Mouse (Mus musculus) activated CD4-positive, CD25-positive, alpha-beta regulatory T cell, adult 4 months (primary cell): ENCODE measurements around the gene Lamtor1. TPM values are rescaled to one million over a fixed set of nuclear protein-coding genes. Genes with fewer than 3 reads are reported as not detected.
"Not testable (repeated sequence)": the region's sequence is repeated elsewhere in the genome, so short reads cannot be mapped to it uniquely, and the experiment has no call there.

Experiments used
- ATAC-seq: one replicate; pipeline ENCODE4 v1.8.0; 2017
- polyA plus RNA-seq, 2 experiments: library from polyadenylated mRNA; unstranded; fragments of 100-300 nt; shearing (Covaris generic); gene quantifications; one replicate each; pipeline ENCODE4 v1.2.1; 2017

The Lamtor1 gene
- polyA plus RNA-seq, 2 experiments from 2014 or later: 127 to 131 TPM

DNA sequence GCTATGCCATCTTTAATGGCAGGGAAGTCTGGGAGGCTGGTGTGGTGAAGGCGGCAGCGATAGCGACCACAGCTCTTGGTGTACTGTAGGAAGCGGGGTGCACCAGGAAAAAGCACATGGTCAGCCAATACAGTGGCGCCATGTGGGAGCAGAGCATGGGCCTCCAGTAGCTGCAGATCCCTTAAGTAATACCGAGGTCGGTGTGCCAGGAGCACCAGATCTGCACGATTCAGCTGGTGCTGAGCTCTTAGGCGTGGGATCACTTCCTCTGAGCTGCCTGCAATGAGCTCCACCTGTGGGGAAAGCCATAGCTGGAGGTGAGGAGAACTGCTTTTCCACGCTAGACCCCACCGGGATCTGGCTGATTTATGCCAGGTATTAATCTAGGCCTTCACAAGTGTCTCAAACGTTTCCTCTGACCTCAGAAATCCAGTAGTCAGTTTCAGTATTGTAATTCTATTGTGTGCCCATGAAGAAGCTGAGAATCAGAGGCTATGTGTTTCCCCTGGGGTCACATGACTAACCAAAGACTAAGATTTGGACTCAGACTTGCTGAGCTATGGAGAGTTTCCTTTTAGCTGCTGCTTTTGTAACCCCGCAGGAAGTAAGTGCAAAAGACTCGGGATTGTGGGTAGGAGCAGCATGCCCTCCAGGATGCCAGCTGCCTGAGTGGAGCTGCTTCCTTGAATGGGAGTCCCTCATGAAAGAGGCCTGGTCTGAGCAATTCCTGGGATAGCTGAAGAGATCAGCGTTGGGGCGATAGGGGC, 5.2 kb upstream of the Lamtor1 start:
- ATAC-seq: no peak

DNA sequence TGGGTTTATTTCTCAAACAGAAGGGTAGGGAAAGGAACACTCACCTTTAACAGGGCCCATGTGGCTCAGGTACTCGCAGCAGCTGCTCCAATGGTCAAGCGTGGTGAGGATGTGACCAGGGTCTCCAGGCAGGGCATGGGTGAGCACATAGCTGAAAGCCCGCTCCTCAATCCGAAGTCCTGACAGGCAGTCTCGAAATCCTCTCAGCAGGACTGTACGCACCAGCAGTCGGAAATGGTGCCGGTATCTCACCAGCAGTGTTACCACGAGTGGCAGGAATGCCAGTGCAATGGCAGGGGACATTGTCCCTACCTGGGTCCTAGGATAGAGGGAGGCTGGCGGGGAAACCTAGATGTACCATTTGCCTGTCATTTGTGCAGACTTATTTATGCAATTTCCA, 3.7 kb upstream of the Lamtor1 start:
- ATAC-seq: no peak

DNA sequence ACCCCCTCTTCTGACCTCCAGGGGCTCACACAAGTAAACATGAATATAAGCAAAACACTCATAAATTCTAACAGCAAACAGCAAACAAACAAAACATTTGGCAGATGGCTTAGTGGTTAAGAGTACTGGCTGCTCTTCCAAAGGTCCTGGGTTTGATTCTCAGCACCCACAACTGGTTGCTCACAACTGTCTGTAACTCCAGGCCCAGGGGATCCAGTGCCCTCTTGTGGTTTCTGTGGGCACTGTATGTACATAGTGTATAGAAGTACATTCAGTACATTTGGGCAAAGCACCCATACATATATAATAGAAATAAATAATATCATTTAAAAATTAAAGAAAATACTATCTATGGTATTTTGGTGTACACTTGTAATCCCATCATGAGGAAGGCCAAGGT, 2.9 kb upstream of the Lamtor1 start:
- no peak for ATAC-seq

DNA sequence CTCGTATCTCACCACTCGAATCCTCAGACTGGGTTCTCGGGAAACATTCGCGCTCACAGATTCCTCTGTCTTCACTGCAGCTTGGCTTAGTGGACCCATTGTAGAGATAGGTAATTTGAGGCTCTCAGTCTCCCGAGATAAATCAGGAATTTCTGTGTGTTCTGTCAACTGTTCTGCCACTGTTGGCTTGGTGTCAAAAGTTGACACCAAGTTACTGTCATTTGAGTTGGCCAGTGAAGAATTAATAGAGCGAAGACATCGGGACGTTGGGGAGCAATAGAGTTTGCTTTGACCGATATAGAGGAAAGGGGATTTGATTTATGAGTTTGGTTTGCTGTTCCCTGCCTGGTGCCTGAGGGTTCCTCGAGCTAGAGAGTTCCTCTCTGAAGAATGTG, 580 bp downstream of the Lamtor1 start, which contains the start of gene Tomt:
Tomt (minus strand) TSS at position 73 of the 395 bp plus-strand sequence.
- no peak for ATAC-seq

DNA sequence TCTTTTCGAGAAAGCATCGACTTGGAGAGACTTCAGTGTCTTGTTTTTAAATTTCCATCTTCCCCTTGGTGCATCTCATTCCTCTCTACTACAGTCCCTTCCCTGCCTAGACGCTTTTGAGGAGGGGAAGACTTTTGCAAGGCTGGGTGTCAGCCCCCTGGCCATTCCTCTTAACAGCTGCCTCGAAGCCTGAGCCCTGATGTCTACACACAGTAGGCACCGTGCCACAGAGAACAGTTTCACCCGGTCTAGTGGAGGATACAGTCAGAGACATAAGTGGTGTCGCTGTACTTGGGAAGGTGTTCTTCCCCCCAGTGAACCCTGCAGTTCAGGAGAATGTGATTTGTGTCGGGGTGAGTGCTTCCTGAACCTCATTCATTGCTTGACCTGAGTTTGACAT, 992 bp downstream of the Lamtor1 start:
- no peak for ATAC-seq

DNA sequence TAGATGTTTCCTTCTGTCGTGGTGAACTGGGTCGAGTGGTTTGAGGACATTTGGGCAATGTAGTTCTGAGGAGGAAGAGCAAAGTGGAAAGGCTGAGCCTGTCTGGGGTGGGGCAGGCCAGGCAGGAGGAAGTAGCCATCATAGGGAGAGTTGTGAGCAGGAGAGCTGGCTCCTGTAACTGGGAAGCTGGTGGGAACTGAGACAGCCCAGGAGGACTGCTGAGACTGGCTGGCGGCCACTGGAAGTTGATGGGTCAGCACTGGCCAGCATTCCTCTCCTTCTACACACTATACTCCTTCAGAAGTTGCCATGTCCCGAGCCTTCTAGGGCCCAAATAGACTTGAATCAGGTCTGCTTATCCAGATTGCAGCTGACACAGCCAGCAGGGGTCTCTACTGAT, 2.7 kb downstream of the Lamtor1 start:
- no peak for ATAC-seq

DNA sequence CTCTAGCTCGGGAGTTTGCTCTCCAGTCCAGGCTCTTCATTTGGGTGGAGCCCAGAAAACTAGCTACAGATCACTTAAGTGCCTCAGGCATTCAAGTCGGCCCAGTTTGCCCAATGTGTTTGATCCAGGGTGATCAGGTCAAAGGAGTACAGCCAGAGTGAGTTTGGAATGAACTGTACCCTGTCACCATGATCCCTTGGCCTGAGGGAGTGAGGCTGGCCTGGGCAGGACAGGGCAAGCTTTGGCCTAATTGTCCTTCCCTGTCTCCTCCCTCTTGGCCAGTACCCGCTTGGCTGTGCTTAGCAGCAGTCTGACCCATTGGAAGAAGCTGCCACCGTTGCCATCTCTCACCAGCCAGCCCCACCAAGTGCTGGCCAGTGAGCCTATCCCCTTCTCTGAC, 4.4 kb downstream of the Lamtor1 start:
- ATAC-seq: no peak

DNA sequence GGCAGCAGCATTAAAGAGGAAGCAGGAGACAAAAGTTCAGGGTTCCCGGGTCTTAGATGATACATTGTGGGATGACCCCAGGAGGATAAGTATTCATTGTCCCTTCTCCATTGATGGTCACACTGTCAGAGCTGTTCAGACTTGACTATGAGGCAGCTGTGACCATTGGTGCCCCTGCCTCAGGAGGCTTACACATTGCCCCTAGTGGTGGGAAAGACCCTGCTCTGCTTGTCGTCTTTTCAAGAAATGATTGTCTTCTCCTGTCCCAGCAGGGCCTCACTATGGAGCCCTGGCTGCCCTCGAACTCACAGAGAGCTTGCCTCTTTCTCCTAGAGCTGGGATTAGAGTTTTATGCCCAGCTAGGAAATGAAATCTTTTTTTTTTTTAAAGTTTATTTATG, 6.3 kb downstream of the Lamtor1 start:
- ATAC-seq: no peak

DNA sequence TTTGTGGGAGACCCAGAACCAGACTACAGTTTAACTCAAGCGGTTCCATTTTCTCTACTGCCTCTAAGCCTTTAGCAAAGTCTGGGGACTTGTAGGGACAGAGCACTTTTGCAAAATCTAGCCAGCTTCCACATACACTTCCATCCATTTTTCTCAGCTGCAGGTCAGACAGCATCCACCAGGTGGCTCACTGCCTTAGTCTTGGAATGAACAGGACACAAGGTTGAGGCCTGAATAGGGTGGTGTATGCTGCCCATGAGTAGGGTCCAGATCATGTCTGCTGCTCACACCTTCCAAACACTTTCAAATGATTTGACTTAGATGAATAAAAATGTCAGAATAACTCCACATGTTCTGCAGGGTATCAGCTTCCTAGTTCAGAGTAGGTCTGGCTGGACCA, 12.4 kb downstream of the Lamtor1 start:
- peak; percentile 65 for ATAC-seq

DNA sequence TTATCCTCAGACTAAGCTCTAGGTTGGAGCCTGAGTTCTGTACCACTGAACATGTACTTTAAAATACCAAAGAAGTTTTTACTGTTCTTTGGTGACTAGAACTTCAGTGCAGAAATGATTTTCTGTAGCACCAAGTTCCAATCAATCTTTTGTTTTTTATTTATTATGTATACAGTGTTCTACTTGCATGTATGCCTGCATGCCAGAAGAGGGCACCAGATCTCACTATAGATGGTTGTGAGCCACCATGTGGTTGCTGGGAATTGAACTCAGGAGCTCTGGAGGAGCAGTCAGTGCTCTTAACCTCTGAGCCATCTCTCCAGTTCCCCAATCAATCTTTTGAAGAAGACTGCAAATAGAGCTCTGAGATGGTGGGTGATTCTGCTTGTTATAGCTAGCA, 20.2 kb downstream of the Lamtor1 start:
- ATAC-seq: not testable (repeated sequence)

DNA sequence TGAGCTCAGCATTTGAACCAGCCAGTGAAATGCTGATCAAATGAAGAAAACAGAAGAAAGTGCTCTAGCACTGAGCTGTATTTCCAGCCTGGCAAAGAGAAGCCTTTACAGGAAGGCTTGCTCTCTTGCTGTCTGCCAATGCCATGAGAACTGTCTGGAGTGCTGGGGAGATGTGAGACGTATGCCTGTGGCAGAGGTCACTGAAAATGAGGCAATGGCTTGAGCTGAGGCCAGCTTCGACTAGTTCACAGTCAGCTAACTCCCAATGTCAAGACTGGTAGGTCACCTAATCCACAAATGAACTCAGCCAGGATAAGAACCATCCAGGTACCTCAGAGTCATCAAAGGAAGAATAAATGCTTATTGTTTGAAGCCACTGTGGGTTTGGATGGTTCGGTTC, 22.4 kb downstream of the Lamtor1 start:
- ATAC-seq: no peak

DNA sequence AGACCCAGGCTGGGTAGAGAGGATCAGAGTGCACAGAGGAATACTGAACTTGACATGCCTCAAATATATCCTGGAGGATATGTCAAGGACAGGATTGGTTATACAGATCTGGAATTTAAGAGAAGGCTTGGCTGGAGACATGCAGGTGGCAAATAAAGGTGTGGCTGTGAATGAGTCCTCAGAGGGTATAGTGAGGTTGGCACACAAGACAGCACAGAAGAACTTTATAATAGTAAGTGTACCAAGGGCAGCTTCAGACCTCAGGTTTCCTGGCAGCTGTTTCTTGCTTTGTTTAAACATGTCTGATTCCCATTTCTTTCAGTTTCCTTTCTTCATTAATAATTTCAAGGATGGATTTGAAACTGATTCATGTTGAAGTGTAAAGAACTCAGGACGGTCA, 26.8 kb downstream of the Lamtor1 start:
- ATAC-seq: no peak

DNA sequence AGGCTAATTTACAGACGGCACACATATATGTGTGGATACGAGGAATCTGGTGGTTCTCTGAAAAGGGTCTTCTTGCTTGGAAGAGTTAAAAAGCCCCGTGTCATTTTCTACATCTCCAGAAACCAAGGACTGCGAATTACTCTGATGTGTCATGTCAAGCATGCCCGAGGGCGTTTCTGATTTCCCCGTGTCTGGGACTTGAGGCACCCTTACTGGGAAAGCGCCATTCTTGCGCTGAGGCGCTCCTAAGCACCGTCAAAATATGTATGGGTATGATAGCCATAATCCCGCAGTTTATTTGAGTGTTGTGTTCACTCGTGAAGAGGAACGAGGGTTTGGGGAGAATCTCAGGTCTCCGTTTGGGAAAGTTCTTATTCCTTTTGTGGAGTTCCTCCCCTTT, 27.6 kb downstream of the Lamtor1 start:
- no peak for ATAC-seq

DNA sequence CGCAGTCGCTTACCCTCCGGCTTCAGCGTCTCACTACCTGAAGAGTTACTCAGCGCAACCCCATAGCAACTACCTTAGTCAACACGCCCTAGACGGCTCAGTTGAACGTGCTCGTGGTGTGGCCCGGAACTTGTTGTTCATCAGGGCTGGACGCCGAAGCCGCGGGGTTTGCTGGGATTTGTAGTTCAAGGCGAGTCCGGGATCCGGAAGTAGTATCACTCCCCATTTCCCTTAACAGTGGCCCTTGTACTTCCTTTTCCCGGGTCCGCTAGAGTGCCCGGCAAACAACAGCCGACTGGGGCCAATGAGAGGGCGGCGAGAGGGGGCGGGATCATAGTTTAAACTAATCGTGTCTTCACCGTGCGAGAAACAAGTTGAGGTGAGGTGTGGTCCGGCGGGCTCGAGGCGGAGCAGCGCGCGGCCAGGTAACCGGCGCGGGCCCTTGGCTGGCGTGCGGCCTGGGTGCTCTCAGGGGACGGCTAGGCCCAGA, 28.1 kb downstream of the Lamtor1 start, which contains the start of the genes Lrrc51 and Numa1:
Lrrc51 (minus strand) TSS at position 145 of the 490 bp plus-strand sequence.
Numa1 (plus strand) TSS at position 361 of the 490 bp plus-strand sequence.
- ATAC-seq: peak; percentile 97

DNA sequence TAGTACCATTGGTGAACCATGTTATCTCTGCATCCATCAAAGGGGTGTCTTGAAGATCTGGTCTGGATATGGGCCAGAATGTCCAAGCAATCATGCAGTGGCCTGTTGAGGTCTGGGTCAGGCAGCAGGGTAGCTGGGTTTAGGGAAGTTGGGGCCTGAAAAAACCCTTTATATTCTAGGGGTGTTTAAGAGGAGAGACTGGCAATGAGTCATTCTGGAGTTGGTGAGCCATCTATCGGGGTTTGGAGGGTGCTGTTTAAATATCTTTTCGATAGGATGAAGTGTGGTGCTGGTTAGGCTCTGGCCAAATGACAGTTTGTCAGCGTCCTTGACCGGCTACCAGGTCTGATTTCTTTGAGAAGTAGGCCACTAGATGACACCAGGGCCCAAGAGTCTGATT, 30.3 kb downstream of the Lamtor1 start:
- ATAC-seq: no peak

DNA sequence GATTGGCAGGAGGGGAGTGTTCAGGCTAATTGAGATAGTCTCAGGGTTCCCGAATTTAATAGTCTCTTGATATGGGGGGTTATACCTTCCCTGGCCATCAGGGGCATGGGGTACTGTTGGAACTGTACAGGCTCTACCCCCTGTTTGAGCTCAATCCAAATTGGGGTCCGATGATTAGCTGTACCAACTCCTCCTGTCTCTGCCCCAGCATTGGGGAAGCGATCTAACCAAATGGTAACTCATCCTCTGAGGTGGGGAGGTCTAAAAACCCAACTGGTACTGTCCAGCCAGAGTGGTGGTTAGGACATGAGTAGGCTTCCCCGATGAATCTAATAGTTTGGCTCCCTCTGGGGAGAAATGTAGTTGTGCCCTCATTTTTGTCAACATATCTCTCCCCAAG, 31.3 kb downstream of the Lamtor1 start:
- ATAC-seq: no peak

DNA sequence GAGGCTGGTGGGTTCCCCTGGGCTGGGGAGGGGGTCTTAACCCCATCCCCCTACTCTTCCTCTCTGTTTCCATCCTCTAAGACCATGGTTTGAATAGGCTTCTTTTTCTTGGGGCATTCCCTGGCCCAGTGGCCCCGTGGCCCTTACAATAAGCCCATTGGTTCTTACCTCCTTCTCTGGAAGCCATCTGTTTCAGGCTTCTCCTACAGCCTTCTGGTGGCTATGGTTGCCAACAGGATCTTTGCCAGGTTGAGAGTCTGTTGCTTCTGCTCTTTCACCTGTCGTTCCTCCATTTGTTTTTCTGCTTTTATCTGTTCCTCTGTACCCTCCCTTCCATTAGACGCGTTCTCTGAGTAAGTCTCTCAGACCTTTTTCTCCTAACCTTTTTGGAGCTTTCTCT, 31.9 kb downstream of the Lamtor1 start:
- ATAC-seq: no peak

DNA sequence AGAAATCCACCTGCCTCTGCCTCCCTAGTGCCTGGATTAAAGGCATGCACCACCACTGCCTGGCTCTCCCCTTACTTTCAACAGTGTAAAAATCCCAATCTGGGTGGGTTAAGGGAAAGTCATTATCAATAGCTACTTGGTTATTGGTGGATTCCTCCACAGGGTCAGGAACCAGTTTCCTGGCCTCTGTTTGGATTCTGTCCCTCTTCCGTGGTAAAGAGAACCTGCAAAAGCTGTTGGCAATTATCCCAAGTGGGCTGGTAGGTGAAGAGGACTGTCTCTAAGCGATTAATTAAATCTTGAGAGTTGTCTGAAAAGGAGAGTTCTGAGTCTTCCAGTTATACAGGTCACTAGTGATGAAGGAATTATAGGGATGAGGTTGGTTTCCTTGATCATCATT, 32.6 kb downstream of the Lamtor1 start:
- no peak for ATAC-seq

DNA sequence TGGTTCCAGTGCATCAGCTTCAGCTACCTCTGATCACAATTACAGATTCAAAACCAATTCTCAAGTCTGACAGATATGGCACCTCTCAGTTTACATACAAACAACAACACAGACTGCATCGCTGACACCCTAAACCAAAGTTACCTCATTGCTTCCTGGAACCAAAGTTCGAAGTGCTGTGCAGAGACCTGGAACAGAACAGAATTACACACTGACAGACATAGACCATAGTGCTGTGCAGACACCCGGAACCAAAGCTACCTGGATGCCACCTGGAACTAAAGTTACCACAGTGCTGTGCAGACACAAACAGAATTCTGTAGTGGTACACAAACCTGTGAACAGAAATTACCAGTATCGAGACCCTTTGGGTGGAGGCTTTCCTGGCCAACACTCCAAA, 34.1 kb downstream of the Lamtor1 start:
- ATAC-seq: no peak

DNA sequence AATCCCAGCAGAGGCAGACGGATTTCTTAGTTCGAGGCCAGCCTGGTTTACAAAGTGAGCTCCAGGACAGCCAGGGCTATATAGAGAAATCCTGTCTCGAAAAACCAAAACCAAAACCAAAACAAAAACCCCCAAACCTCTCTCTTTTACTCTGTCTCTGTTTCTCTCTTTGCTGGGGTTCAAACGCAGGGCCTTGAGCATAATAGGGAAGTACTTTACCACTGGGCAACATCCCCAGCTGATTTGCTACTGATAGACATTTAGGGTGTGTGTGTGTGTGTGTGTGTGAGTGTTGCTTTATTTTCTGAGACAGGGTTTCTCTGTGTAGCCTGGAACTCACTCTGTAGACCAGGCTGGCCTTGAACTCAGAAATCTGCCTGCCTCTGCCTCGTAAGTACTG, 43.3 kb downstream of the Lamtor1 start:
- not testable (repeated sequence) for ATAC-seq

DNA sequence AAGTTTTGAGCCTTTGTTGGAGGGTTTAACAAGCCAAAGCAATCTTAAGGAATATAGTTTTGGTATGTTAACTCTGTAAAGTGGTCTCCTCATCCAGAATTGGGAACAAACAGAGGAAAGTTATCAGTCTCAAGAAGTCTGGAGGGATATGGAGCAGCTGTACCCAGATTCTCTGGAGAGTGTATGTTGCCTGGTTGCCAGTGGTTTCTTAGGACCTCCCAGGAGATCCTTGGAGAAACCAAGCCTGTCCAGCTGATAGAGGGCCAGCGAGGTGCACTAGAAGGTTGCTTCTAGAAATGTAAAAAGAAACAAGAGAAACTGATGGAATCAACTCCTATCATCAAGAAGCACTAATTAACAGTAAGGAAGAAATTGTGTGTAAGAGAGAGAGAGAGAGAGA, 45.9 kb downstream of the Lamtor1 start:
- no peak for ATAC-seq

DNA sequence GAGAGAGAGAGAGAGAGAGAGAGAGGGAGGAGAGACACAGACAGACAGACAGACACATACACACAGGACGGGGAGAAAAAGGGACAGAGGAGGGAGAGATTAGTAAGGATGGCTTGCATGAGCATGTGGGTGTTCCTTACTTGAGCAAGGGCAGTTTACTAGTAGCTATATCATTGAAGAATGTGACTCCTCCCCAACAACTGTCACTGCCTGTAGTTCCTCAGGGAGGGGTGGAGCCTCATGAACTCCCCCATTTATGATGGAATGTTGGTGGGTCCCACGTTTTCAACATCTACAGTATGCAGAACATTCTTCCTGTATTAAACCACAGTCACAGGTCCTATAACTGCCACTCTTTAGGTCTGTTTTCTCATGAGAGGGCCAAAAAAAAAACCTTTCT, 46.4 kb downstream of the Lamtor1 start:
- no peak for ATAC-seq

DNA sequence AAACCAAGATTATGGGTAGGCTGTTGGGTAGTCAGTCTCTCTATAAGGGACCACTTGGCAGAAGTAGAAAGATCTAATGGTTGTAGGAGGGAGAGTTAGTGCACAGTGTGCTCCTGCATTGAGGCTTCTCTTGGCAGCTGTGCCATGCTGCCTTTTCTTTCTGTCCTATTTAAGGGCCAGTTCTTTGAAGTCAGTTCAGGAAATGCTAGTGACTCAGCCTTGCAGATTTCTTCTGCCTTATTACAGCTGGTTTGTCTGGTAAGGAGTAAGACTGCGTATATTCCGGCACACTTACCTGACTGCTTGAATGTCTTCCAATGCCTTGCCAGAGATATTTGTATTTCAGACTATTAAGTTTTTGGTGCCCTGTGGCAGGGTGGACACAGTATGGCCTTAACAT, 48.5 kb downstream of the Lamtor1 start:
- ATAC-seq: no peak

DNA sequence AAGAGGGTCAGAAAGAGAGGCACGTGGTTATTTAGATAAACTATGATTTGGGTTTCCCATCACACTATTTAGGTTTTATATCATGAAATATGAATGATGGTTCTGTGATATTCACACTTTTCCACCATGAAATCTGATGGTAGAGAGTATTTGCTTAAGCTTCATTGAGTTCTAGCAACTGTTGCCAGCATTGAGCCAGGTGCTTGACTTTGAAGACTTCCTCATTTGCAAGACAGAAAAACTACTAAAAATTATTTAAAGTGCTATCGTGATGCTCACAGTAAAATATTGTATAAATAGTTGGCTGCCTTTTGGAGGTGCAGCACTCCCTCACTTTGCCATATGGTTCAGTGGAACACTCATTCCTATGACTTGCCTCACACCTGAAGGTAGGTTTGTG, 49.6 kb downstream of the Lamtor1 start:
- ATAC-seq: no peak

DNA sequence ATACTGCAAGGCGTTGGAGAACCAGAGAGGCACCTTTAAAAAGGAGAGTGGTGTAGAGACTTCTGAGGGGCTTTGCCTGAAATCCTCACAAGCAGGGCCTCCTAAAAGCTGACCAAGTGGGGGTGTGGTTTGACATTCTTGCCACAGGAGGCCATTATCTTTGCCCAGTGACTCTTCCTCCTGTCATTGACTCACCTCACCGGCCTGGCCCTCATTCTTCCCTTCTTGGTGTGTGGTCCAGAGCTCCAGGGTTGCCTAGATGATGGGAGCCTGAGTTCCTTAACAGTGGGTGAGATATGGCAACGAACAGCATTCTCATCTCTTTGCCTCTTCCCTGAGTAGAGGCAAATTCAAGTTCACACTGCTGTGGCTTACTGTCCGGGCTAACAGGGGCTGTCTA, 50.2 kb downstream of the Lamtor1 start:
- no peak for ATAC-seq
